Mouse (Mus musculus) MEL (cell line): ENCODE results near the gene Inpp5a.

Experiments used
- E2F4 ChIP-seq: IDR thresholded peaks from 2 replicates; pipeline ENCODE4 v1.6.1; 2011; ENCODE audit warnings: low read depth, low read length, improper control_type of control experiment, borderline replicate concordance
- GABPA ChIP-seq: IDR thresholded peaks from 2 replicates; pipeline ENCODE4 v1.6.1; 2012; ENCODE audit warnings: low read depth, mild to moderate bottlenecking, inconsistent platforms, low read length, improper control_type of control experiment, moderate library complexity
- HCFC1 ChIP-seq: IDR thresholded peaks from 2 replicates; pipeline ENCODE4 v1.6.1; 2012; ENCODE audit warnings: low read depth, mild to moderate bottlenecking, inconsistent platforms, low read length, improper control_type of control experiment, moderate library complexity

- no peak for TF ChIP-seq HCFC1
- TF ChIP-seq E2F4, result no peak
- TF ChIP-seq GABPA, result no peak
Measured at GRCm38 (mm10) chr7:139454285-139454684, 65.4 kb downstream of the Inpp5a start.
